Mouse (Mus musculus) urinary bladder, postnatal 4 days (tissue): Measurements from ENCODE around the gene Cep83.

Source experiments
- DNase-seq, 2 experiments: peaks; one replicate each; pipeline ENCODE4 v3.0.0; 2021 to 2022; ENCODE audit warnings: low spot score in 2 of 2

The Cep83 gene

GRCm38 (mm10) chr10:94779319-94779718 lies 90.9 kb downstream of the Cep83 start:
- DNase-seq, result no peak

DNA sequence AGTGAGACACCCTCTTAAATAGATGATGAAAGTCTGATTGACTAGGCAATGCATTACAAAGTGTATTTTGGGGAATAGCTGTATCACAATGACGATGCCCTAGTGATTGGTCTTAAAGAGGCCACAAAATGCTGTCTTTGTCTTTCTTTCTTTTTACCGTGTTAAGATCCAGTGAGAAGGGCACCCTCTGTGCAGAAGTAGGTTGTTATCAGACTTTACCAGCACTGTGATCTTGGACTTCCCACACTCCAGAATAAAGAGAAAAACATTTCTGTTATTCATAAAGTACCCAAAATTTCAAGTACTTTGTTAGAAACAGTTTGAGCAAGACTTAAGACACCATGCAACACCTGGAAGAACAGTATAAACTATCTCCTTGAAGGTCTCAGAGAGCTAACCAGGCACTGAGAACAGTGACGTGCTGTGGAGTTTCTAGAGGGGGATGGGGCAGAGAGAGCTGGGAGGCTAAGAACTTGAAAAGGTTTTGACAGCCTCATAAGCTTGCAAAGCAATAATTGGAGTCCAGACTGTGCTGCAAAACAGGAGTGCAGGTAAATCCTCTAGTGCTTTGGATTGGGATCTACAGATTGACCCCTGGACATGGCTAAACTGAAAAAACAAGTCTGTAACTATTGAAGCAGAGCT lies 92.3 kb downstream of the Cep83 start:
- DNase-seq, result no peak

DNA sequence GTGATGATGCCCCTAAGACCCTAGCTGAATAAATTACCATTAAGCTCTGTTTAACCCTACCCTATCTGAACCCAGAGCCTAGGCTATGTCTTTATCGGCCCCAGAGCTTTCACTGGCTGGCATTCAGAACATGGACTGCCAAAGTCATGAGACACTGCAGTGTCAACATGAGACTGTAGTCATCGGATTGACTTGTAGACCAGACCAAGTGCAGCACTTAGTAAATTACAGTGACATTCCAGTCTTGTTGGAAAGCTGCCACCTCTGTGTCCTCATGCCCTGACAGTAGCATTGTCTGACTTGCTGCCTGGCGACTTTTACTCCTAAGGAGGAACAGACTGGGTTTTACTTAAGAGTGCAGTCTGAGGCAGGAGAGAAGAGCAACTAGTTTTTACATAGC lies 100.8 kb downstream of the Cep83 start:
- no peak for DNase-seq

DNA sequence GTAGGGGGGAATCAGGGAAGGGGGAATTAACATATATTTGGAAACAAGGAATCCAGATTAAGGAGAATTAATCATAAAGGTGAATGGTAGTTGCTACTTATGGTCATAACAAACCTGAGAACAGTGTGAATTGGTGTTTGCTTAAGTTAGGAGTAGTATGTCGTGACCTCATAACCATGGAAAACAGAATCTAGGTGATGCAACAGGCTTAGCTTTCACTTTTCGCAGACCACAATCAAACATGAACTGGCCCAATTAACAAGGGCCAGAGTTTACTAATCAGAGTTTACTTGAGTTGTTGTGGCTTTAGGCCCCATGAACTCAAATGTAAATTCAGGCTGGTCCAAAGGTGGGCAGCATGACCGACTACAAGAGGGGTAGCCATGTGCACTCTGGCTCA lies 105.5 kb downstream of the Cep83 start:
- no peak for DNase-seq

GRCm38 (mm10) chr10:94794666-94795244 lies 106.3 kb downstream of the Cep83 start:
- DNase-seq, result no peak

GRCm38 (mm10) chr10:94798128-94798527 lies 109.7 kb downstream of the Cep83 start:
- no peak for DNase-seq

- DNase-seq, result no peak
Observed at GRCm38 (mm10) chr10:94799485-94800239, 111.2 kb downstream of the Cep83 start.

- no peak for DNase-seq
Observed at GRCm38 (mm10) chr10:94800677-94801354, 112.4 kb downstream of the Cep83 start.

- peak in 1 of 2 experiments; percentile 28 for DNase-seq
Observed at GRCm38 (mm10) chr10:94804029-94804908, 115.8 kb downstream of the Cep83 start.

DNA sequence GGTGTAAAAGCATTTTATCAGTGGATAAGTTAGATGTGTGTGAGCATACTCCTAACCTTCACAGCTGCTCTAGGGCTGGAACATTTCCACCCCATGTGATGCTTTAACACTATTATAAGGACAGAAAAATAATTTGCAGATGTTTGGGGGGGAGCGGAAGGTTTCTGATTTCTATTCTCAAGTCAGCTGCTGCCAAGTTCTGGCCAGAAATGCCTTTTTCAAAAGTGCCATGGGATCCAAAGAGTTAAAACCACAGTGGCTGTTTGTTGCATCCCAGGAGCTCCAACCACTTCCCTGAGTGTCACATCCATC lies 116.4 kb downstream of the Cep83 start:
- DNase-seq, result no peak

DNA sequence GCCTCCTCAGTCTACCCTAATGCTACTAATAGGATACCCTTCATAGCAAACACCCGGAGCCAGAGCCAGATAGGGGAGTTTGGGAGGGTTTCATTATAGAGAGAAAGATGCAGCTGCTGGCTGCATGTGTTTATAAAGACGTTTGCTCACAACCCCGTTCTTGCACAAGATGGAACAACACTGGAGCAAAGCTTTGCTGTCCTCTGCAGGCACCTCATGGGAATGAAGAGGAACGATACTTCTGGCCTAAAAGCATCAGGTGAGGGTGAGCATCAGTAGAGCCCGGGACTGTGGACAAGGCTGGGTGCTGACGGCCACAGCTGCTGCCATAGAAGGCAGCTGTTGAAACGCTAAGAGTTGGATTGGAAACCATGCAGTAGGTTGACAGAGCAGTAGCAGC lies 118.9 kb downstream of the Cep83 start:
- DNase-seq, result no peak

GRCm38 (mm10) chr10:94808275-94808674 lies 119.8 kb downstream of the Cep83 start:
- DNase-seq, result no peak

DNA sequence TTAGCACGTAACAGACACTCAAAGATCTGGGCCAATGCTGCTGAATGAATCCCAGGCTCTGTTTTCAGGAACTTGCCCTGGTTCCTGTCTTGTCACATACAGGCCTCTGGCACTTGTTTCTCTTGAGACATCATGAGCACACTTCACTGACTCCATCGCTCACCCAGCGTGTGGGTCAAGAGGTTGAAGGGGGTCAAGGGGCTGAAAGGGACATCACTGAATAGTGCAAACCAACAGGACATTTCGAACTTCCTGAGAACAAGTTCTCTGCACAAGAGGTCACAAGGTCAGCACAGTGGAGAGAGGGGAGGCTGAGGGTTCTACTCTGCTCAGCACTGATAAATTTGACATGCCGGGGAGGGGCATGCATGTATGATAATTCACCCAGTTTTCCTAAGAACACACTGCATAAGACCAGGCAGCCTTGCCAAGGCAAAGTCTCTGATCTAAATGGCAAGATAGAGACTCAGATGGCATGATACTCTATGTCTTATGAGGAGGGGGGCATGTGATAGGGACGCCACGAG lies 121.6 kb downstream of the Cep83 start:
- DNase-seq, result no peak

DNA sequence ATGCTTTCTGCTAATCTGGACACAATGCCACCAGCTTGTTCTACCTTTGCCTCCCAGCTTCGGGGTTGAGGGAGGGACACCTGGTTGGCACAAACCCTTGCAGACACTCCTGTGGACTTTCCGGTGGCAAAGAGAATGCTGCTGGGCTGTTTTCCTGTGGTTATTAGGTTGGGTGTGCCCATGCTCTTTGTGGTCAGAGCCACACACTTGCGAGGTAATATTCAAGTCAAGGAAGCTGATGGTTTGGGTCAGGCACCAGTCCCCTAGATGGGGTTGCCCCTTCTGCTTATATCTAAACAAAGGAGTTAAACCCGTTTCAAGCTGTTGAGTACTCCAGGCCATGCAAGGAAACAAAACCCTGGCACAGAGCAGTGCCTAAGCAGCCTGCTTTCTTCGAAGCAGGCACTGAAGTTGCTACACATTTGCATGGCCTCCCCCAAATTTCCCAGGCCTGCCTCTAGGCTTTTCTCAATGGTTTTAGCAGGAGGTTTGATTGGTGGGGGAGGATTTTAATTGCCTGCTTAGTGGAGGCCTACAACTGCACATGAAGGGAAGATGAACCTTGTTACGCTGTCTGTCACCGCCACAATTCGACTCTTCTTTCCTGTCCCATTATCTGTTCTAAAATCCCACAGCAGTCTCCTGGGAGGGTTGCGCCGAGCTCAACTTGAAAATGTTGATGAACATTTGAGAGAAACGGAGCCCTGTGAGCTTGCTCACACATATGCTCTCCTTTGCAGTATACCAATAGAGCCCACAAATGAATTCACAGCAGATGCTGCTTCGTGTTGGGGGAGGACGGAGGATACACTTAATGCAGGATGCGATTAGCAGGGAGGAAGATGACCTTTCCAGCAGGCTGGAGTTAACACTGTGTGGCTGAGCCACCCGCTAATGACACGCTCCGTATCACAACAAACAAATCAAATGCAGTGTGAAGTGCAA lies 123.7 kb downstream of the Cep83 start:
- DNase-seq, result no peak

GRCm38 (mm10) chr10:94818127-94818526 lies 129.7 kb downstream of the Cep83 start:
- DNase-seq, result no peak

- no peak for DNase-seq
Observed at GRCm38 (mm10) chr10:94818781-94819665, 130.6 kb downstream of the Cep83 start.

DNA sequence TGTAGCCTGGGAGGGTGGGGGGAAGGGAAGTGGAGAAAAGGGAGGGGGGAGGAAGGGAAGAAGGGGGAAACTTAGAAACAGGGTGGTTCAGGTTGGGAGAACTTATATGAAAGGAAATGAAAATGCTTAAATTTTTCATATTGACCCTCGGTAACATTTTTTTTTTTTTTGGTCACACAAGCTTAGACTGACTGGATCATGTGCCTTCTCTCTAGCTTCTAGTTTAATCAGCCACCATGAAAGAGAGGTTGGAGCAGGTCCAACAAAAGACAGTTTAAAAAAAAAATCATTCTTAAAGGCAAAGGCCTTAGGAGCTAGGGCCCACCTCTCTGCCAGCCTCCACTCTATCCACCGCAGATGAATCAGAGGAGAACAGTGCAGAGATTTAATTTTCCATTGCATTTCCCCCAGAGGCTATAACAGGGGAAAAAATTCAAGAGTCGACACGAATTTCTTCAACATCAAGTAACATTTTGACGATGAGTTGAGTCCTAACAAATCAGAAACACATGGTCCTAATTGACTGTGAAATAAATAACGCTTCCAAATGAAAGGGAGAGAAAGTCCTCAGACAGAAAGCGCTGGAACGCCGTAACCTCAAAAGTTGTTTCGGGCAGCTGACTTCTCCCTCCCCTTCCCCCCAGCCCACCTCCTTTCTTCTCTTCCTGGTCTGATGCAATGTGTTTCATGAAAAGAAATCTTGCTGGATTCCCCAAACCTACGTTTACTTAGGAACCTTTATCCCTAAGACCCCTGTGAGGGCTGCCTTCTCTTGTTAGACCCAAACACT lies 135.7 kb downstream of the Cep83 start:
- DNase-seq, result no peak

- no peak for DNase-seq
Observed at GRCm38 (mm10) chr10:94825951-94826350, 137.5 kb downstream of the Cep83 start.
